Mouse (Mus musculus) kidney, embryonic 14.5 days (tissue): ENCODE data around the gene Il25. TPM values are rescaled to one million over a fixed set of nuclear protein-coding genes. Genes with fewer than 3 reads are reported as not detected.

ENCODE experiments used
- ATAC-seq: fragments of 200-750 bp; cut with Nextera tagmentation; 2 replicates; pipeline ENCODE4 v1.8.0; 2017; ENCODE audit warnings: moderate number of reproducible peaks, mild to moderate bottlenecking, moderate TSS enrichment, moderate library complexity; ENCODE audit not compliant: low FRiP score, low TSS enrichment
- H3K27ac ChIP-seq: fragments of 300-500 bp; sonication (generic); 2 replicates; pipeline ENCODE4 v1.5.1; 2014; ENCODE audit warnings: low read depth, mild to moderate bottlenecking, low read length, moderate library complexity, mixed read lengths
- H3K27me3 ChIP-seq: fragments of 300-500 bp; sonication (generic); 2 replicates; pipeline ENCODE4 v1.6.1; 2014; ENCODE audit warnings: mild to moderate bottlenecking, low read length; ENCODE audit not compliant: control insufficient read depth, insufficient read depth
- H3K36me3 ChIP-seq: fragments of 300-500 bp; sonication (generic); 2 replicates; pipeline ENCODE4 v1.6.1; 2014; ENCODE audit warnings: low read length, mixed read lengths; ENCODE audit not compliant: control insufficient read depth, insufficient read depth
- H3K4me1 ChIP-seq: fragments of 300-500 bp; sonication (generic); 2 replicates; pipeline ENCODE4 v1.6.1; 2014; ENCODE audit warnings: low read length, mixed read lengths; ENCODE audit not compliant: control insufficient read depth, insufficient read depth
- H3K4me2 ChIP-seq: fragments of 300-500 bp; sonication (generic); replicated peaks from 2 replicates; pipeline ENCODE4 v1.6.1; 2014; ENCODE audit warnings: low read depth, mild to moderate bottlenecking, low read length
- H3K4me3 ChIP-seq: fragments of 300-500 bp; sonication (generic); 2 replicates; pipeline ENCODE4 v1.5.1; 2014; ENCODE audit warnings: mild to moderate bottlenecking, low read length
- H3K9ac ChIP-seq: fragments of 300-500 bp; sonication (generic); 2 replicates; pipeline ENCODE4 v1.6.1; 2014; ENCODE audit warnings: low read depth, mild to moderate bottlenecking, low read length, moderate library complexity
- H3K9me3 ChIP-seq: fragments of 300-500 bp; sonication (generic); 2 replicates; pipeline ENCODE4 v1.6.1; 2016; ENCODE audit warnings: low read length; ENCODE audit not compliant: control insufficient read depth
- WGBS: fragments of 180-500 bp; shearing (Covaris S2); extraction: QIAGEN DNeasy Blood & Tissue Kit; methylation state at CpG from one replicate; pipeline ENCODE4 v1.1.7; 2014; 5-methylcytosine and 5-hydroxymethylcytosine counted together
- polyA plus RNA-seq: library from polyadenylated mRNA; unstranded; fragments of >200 nt; fragmentation: Nextera tagmentation; extraction: Ambion mirVana; gene quantifications from 2 replicates; pipeline ENCODE4 v1.2.1, GENCODE M21; 2014

Il25 gene
- polyA plus RNA-seq, 1 experiment from 2014 or later = not detected

DNA sequence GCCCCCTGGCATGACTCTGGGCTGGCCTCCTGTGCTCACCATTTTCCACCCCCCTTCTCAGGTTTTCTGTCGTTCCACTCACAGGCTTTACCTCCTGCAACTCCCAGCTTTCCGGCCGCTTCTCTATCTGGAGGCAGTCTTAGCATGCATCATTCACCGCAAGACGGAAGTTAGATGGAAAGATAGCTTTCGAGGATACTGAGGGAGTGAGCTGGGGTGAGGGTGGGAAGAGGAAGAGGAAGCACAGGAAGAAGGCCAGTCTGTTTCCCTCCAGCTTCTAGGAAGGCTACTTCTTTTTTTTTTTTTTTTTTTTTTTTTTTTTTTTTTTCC, 4.3 kb downstream of the Il25 start:
- H3K27me3 ChIP-seq = no peaks in the 10 kb centered on the region
- H3K9me3 ChIP-seq = no peaks in the 10 kb centered on the region
- H3K4me2 ChIP-seq = 0 out of 2 replicates have a peak overlapping the region, but pooled peaks have one; percentile 15
- H3K36me3 ChIP-seq = no peaks in the 10 kb centered on the region
- peak overlapping the region; percentile 63 for H3K27ac ChIP-seq
- peak overlapping the region; percentile 37 for H3K9ac ChIP-seq
- 0 out of 2 replicates have a peak, but pooled peaks have one; percentile 4 for ATAC-seq
- H3K4me3 ChIP-seq = no peak overlapping the region
- 32% methylated on average over 6 of the region's 6 CpGs for WGBS
- H3K4me1 ChIP-seq = peaks cover 24% of the 10 kb centered on the region

DNA sequence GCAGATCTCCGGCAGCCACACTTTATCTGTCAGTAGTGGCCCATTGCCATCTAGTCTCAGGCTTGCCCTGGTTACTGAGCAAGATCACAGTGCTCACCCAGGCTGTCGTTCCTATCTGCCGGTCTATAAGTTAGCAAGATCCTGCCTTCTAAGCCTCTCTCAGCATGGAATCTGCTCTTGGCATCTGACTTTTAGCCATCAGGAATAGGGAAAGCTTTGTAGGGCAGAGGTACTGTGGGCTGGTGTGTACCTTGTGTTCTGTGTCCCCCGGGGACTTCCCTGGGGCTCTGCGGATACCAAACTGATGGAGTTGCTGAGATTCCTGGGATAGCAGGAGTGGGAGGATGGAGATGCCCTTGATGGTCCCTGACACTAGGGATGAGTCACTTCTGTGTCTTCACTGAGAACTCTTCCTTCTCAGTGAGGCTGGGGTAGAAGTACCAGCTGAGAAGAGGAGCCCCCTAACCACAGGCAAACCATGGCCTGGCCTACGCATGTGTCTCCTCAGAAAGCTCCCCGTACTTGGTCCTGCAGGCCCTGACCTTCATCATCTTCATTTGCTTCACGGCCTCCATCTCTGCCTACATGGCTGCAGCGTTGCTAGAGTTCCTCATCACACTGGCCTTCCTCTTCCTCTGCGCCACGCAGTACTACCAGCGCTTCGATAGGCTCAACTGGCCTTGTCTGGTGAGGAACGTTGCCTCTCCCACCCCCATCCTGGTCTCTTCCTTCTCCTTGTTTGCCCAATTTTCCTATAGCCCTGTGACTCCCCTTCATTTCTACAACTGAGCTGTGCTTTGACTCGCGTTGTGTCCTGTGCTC, 5.1 kb downstream of the Il25 start:
- H3K27me3 ChIP-seq = no peaks in the 10 kb centered on the region
- WGBS = 82% methylated on average over 16 of the region's 16 CpGs
- H3K9ac ChIP-seq = no peak overlapping the region
- H3K4me1 ChIP-seq = peaks cover 23% of the 10 kb centered on the region
- no peak overlapping the region for H3K4me2 ChIP-seq
- no peak overlapping the region for H3K27ac ChIP-seq
- H3K9me3 ChIP-seq = no peaks in the 10 kb centered on the region
- no peak overlapping the region for H3K4me3 ChIP-seq
- no peaks in the 10 kb centered on the region for H3K36me3 ChIP-seq
- ATAC-seq = no peak

DNA sequence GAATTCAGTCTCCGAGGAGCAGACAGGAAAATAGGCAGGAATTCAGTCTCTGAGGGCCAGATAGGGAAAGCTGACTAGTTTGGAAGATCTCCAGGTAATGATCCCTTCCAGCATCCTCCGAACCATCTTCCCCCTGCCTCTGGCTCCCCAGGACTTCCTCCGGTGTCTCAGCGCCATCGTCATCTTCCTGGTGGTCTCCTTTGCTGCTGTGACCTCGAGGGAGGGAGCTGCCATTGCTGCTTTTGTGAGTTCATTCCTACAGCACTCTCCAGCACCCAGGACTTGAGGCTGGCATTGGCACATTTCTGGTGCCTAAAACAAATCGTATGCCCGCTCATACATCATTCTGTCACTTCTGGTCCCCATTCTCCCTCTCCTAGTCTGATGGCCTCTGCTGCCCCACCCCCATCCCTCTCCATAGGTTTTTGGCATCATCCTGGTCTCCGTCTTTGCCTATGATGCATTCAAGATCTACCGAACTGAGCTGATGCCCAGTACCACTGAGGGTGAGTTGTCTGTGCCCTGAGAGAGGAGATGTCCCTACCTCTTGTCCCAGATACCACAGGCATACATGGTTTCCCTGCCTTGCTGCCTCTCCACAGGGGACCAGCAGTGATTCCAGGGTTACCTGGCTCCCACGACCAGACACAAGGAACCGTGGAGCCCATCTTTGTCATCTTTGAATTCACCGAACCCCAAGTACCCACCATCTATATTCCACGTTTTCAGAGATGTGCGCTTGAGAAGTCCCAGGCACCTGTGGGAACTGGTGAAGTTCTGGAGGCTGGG, 6.1 kb downstream of the Il25 start:
- no peak overlapping the region for H3K4me3 ChIP-seq
- no peak overlapping the region for H3K9ac ChIP-seq
- H3K4me2 ChIP-seq = no peak overlapping the region
- H3K36me3 ChIP-seq = no peaks in the 10 kb centered on the region
- ATAC-seq = no peak
- no peak overlapping the region for H3K27ac ChIP-seq
- 83% methylated on average over 15 of the region's 15 CpGs for WGBS
- H3K9me3 ChIP-seq = no peaks in the 10 kb centered on the region
- H3K27me3 ChIP-seq = no peaks in the 10 kb centered on the region
- H3K4me1 ChIP-seq = peaks cover 17% of the 10 kb centered on the region

DNA sequence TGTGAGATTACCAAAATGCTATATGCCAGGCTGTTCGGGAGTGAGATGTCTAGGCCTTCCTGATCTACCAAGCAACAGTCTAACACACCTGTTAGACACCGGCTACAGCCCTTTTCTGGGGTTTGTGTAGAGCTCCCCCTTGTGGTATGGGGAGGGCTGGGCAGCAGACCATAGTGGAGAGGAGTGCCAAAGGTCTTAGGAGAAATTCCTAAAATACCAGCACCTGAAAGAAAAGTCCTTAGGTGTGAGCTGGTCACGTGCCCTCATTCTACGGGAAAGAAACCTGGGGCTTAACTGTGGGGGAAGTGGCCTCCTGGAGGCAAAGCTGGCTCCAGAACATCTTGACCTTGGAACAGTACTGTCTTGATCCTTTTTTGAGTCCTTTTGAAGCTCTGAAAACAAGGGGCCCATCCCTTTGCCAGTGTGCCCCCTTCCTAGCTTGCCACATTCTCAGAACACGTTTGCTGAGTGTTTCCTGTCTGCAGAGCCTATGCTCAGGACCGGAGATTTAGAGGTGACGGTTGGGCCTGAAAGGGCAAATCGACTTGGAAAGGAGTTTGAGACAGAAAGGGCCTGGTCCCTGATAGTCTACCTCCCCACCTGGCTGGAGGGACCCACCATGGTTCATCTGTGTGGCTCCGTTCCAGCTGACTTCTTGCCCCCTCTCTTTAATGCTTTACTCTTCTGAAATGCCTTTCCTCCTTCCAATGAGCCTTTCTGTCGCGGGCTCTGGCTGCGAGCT, 7.1 kb downstream of the Il25 start:
- no peaks in the 10 kb centered on the region for H3K36me3 ChIP-seq
- peak; percentile 51; the same call in 1 of the 2 replicates for ATAC-seq
- H3K4me1 ChIP-seq = peaks cover 17% of the 10 kb centered on the region
- H3K4me2 ChIP-seq = no peak overlapping the region
- H3K27me3 ChIP-seq = no peaks in the 10 kb centered on the region
- no peak overlapping the region for H3K9ac ChIP-seq
- H3K27ac ChIP-seq = no peak overlapping the region
- H3K9me3 ChIP-seq = no peaks in the 10 kb centered on the region
- WGBS = 49% methylated on average over 12 of the region's 12 CpGs
- no peak overlapping the region for H3K4me3 ChIP-seq

DNA sequence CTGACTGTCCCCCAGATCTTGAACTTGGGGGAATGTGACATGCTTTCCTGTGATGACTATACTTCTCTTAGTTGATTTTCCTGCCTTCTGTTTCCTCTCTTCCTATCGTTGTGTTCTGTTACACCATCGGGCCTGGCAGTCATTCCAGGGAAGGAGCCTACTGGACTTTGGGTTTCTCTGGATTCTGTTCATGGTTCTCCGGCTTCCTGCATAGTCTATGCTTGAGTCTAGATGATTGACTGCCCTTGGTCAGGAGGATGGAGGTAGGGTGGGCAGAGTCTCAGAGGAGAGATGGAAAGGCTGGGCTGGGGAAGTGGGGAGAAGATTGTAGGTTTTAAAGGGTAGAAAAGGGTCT, 7.7 kb downstream of the Il25 start:
- H3K36me3 ChIP-seq = no peaks in the 10 kb centered on the region
- no peak overlapping the region for H3K4me2 ChIP-seq
- H3K27ac ChIP-seq = no peak overlapping the region
- no peak for ATAC-seq
- H3K4me1 ChIP-seq = peaks cover 17% of the 10 kb centered on the region
- no peaks in the 10 kb centered on the region for H3K9me3 ChIP-seq
- 74% methylated on average over 3 of the region's 3 CpGs for WGBS
- no peak overlapping the region for H3K4me3 ChIP-seq
- H3K9ac ChIP-seq = no peak overlapping the region
- H3K27me3 ChIP-seq = no peaks in the 10 kb centered on the region

DNA sequence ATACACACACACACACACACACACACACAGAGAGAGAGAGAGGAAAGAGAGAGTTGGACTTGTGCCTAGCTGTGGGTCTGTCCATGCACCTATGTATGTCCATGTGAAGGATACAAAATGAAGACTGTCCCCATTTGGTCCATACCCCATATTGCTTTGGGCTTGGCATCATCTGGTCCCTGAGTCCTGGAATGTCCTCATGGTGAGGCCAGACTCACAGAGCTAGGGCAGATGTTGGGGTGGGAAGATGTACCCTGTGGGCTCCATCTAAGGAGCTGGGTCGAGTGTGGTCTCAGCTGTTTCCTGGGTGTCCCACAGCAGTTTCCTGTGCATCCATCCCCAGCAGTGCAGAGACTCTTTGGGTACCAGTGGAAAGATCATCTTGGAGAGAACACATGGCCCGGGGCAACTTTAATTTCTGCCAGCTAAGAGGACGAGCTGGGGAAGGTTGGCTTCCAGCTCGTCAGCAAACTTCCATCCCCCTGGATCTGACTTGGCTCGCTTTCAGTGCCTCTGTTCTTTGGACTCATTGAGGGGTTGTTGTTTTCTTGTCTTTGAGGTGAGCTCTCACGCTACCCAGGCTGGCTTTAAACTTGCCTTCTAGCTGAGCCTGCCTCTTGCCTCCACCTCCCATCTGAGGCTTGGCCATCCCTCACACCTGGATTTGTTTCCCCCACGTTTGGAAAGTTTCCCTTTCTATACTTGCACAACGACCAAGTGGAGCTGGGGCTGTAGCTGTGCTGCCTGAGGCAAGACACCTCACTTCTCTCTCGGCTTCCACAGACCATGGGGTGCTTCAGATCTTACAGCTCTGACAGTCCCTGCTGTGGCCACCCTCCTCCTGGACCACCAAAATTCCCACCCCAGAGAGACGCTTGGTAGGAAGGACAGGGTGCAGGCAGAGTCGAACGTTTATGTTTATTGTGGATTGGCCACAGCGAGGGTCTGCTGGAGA, 8.8 kb downstream of the Il25 start:
- no peak overlapping the region for H3K4me3 ChIP-seq
- WGBS = 67% methylated on average over 13 of the region's 13 CpGs
- ATAC-seq = no peak

DNA sequence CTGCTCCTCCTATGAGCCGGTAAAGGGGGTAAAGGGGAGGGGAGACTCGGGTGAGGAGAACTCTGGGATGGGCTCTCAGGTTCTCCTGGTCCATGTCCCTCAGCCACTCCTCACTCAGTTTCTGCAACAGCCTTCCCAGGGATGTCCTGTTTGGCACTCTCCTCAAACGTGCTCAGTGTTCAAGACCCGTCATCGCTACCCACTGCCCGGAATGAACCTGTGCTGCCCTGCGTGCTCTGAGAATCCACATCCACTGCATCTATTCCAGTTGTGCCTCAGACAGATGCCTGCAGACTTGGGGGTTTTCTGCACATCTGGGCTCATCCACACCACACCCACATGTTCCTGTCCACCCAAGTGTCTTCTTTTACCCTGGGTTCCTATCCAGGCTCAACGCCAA, 10.0 kb downstream of the Il25 start:
- H3K27ac ChIP-seq = no peak overlapping the region
- ATAC-seq = no peak

More for the DNA sequence above, 8.8 kb downstream of the Il25 start:
- Histone ChIP-seq H3K36me3 (no peaks in the 10 kb centered on the region), H3K27me3 (no peaks in the 10 kb centered on the region), H3K4me1 (peaks cover 14% of the 10 kb centered on the region), H3K9ac (no peak overlapping the region), H3K4me2 (no peak overlapping the region), H3K27ac (no peak overlapping the region), H3K9me3 (no peaks in the 10 kb centered on the region)

DNA sequence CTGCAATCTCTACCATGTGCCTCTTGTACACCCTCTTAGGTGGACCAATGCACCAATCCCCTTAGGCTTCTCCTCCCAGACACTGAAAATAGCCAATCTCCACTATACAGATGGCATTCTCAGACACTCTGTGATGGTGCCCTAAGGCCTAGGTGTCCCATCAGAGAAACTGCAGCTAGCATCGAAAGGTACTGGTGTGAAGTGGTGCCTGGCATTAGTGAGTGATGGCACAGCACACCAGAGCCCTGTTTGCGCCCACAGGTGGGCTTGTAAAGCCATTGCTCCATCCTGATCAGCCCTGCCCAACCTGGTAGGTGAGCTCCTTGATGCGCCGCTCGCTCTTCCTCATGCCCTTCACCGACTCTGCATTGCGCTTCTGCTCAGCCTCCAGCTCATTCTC, 11.5 kb downstream of the Il25 start:
- Histone ChIP-seq H3K4me1 (0 out of 2 replicates have a peak, but pooled peaks cover 8% of the 10 kb centered on the region), H3K27ac (no peak overlapping the region), H3K27me3 (no peaks in the 10 kb centered on the region), H3K36me3 (no peaks in the 10 kb centered on the region), H3K9ac (no peak overlapping the region), H3K9me3 (no peaks in the 10 kb centered on the region), H3K4me2 (no peak overlapping the region), H3K4me3 (no peak overlapping the region)
- 94% methylated on average over 7 of the region's 7 CpGs for WGBS
- no peak for ATAC-seq

More for the DNA sequence above, 10.0 kb downstream of the Il25 start:
- 93% methylated on average over 8 of the region's 8 CpGs for WGBS
- Histone ChIP-seq H3K27me3 (no peaks in the 10 kb centered on the region), H3K4me3 (no peak overlapping the region), H3K36me3 (no peaks in the 10 kb centered on the region), H3K4me2 (no peak overlapping the region), H3K9ac (no peak overlapping the region), H3K4me1 (0 out of 2 replicates have a peak, but pooled peaks cover 8% of the 10 kb centered on the region), H3K9me3 (no peaks in the 10 kb centered on the region)
